Comparison of ENCODE assay signal across 23 mouse cellular contexts in genomic region chr16:94865101-94865500, GRCm38 (mm10).
DNase-seq lines count a peak whose midpoint lies in the region; ATAC-seq lines count a peak whose summit lies in the region.
"Had no signal": no experiment of that assay in that cellular context is flagged by ENCODE, and none has a peak within 500 bp of the region (broad histone marks: within the 10 kb centered on the region; RNA-seq: fewer than 3 reads in every experiment).

No protein-coding gene starts in this region.

- ATAC-seq in megakaryocyte-erythroid progenitor cell, adult 5-6 weeks (replicated peaks; ENCODE audit: low FRiP score, low TSS enrichment, poor library complexity, severe bottlenecking) = no peak
- ATAC-seq: forebrain, postnatal 0 days; intestine, embryonic 16.5 days; midbrain, embryonic 15.5 days had no signal

- peak; percentile 10 for DNase-seq in gastrocnemius, postnatal 10 days
- no peak for DNase-seq in gastrocnemius, adult 18-20 months (ENCODE audit: low spot score)
- peak; percentile 8 for DNase-seq in 416B (ENCODE audit: low read depth)
- DNase-seq in cerebellum, adult 18-20 months = peak; percentile 63 to 65
- peak; percentile 79 to 89 for DNase-seq in cerebellum, postnatal 10 days
- DNase-seq in spleen, postnatal 14 days (ENCODE audit: low spot score in 2 of 2) = no peak
- DNase-seq in adrenal gland, adult 2 months = no peak
- DNase-seq: adrenal gland, postnatal 25 days; forebrain, postnatal 0 days; gastrocnemius, postnatal 25 days; heart, adult 11 months; kidney, adult 9 months; kidney, postnatal 14 days; liver; lung, adult 2 months; lung, postnatal 10 days; right cerebral cortex, postnatal 25 days; spleen, adult 18-20 months; thymus, adult 18-20 months; thymus, postnatal 4 days had no signal

Comparison
In these comparisons a context has a peak if more than half of its experiments do, and no peak if none do; other contexts are left out.
1. DNase-seq: peak in gastrocnemius, postnatal 10 days (single experiment), 416B (single experiment), cerebellum, adult 18-20 months (2 of 2) and cerebellum, postnatal 10 days (2 of 2); none in gastrocnemius, adult 18-20 months (single experiment), spleen, postnatal 14 days (0 of 2) and adrenal gland, adult 2 months (single experiment).